ENCODE assay signal across 9 mouse cellular contexts in the genomic region with DNA sequence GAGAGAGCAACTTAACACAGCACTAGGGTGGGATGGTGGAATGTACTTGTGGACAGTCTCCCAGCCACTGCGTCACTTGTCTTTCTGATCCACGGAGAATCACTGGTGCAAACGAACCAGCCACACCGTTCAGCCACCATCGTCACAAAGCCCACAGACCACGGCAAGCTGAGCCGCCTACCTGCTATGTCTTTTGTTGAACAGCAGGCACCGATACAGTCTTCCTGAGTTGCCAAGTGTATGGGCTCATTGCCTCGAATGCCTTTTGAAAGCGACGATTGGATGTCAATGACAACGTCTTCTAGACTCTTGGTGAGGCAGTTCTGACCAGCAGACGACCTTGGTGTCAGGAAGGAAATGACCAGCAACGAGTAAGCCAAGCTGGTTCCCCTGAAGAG. TPM values are rescaled to one million over a fixed set of nuclear protein-coding genes. Genes with fewer than 3 reads are reported as not detected.
DNase-seq lines count a peak whose midpoint lies in the region.
"Had no signal": no experiment of that assay in that cellular context is flagged by ENCODE, and none has a peak within 500 bp of the region (broad histone marks: within the 10 kb centered on the region; RNA-seq: fewer than 3 reads in every experiment).

No protein-coding gene starts in this region.

- intact Hi-C loops in gastrocnemius, postnatal 14 days (cut with DNase I; ENCODE audit: low total_unique reads): no loop called here

- peak; percentile 11 for DNase-seq in adrenal gland, postnatal 14 days
- no peak for DNase-seq in adrenal gland, postnatal 25 days
- DNase-seq in layer of hippocampus, adult 9-11 months: peak; percentile 32
- DNase-seq in layer of hippocampus, adult 9-10 months (ENCODE audit: low spot score): no peak
- DNase-seq in right cerebral cortex, postnatal 25 days: peak; percentile 52
- DNase-seq in right cerebral cortex, adult 18-20 months: no peak
- DNase-seq in gastrocnemius, postnatal 14 days: no peak
- no peak for DNase-seq in gastrocnemius, postnatal 25 days

RNA-seq across cellular contexts. Expression of gene Mansc1, which starts 10.7 kb away (rescaled TPM):
- total RNA-seq in adrenal gland, postnatal 14 days (2021): 4.7 and 5.7 TPM in 2 replicates
- total RNA-seq in adrenal gland, postnatal 25 days (2021): 3.7 and 5.5 TPM in 2 replicates
- total RNA-seq in gastrocnemius, postnatal 14 days (2021): 1 to 10 TPM; 2.8 to 3.4 TPM
- 1 to 10 TPM; 1.3 TPM for total RNA-seq in gastrocnemius, postnatal 25 days (2021)
- total RNA-seq: neutrophil, adult 5-6 weeks had no signal

RNA-seq across cellular contexts. Expression of gene Borcs5, which starts 17.8 kb away (rescaled TPM):
- 11.9 TPM in 2 replicates for total RNA-seq in adrenal gland, postnatal 14 days (2021)
- total RNA-seq in adrenal gland, postnatal 25 days (2021): 16.3 and 17.5 TPM in 2 replicates
- total RNA-seq in gastrocnemius, postnatal 14 days (2021): 10 to 100 TPM; 11.0 to 12.0 TPM
- total RNA-seq in gastrocnemius, postnatal 25 days (2021): 10 to 100 TPM; 11.3 to 14.0 TPM

RNA-seq across cellular contexts. Expression of gene Lrp6, which starts 54.8 kb away (rescaled TPM):
- 81.5 and 89.2 TPM in 2 replicates for total RNA-seq in adrenal gland, postnatal 14 days (2021)
- total RNA-seq in adrenal gland, postnatal 25 days (2021): 94.4 and 112 TPM in 2 replicates
- total RNA-seq in gastrocnemius, postnatal 14 days (2021): 10 to 100 TPM; 40.9 to 41.9 TPM
- total RNA-seq in gastrocnemius, postnatal 25 days (2021): 10 to 100 TPM; 42.9 to 46.1 TPM

Comparison
In these comparisons a context has a peak if more than half of its experiments do, and no peak if none do; other contexts are left out.
1. DNase-seq: peak in adrenal gland, postnatal 14 days (single experiment), layer of hippocampus, adult 9-11 months (single experiment) and right cerebral cortex, postnatal 25 days (single experiment); none in adrenal gland, postnatal 25 days (single experiment), layer of hippocampus, adult 9-10 months (single experiment), right cerebral cortex, adult 18-20 months (single experiment), gastrocnemius, postnatal 14 days (single experiment) and gastrocnemius, postnatal 25 days (single experiment).